Mouse (Mus musculus) myocyte (in vitro differentiated cells): ENCODE results near the gene Syn3.
A peak's percentile ranks its signal among the peaks of the same experiment; 100 is the strongest.

Experiments
- CEBPB ChIP-seq: IDR thresholded peaks from 2 replicates; pipeline ENCODE4 v1.6.1; 2011; ENCODE audit warnings: mild to moderate bottlenecking, moderate library complexity; ENCODE audit not compliant: poor library complexity, insufficient read depth, severe bottlenecking
- E2F4 ChIP-seq: IDR thresholded peaks from one replicate; pipeline ENCODE4 v1.6.1; 2011; ENCODE audit warnings: mild to moderate bottlenecking, control low read depth, moderate library complexity; ENCODE audit not compliant: insufficient read depth
- MAX ChIP-seq: IDR thresholded peaks from one replicate; pipeline ENCODE4 v1.6.1; 2011; ENCODE audit warnings: low read depth, mild to moderate bottlenecking, control low read depth
- MYOD1 ChIP-seq, 3 experiments: IDR thresholded peaks; one replicate each; pipeline ENCODE4 v1.6.1; 2011; ENCODE audit warnings: control low read depth in 2 of 3, low read depth in 2 of 3, mild to moderate bottlenecking in 2 of 3, moderate library complexity in 1 of 3; ENCODE audit not compliant: insufficient read length in 2 of 3, control insufficient read depth in 1 of 3
- MYOG ChIP-seq, 3 experiments: IDR thresholded peaks; one replicate each; pipeline ENCODE4 v1.6.1; 2011; ENCODE audit warnings: control low read depth in 2 of 3, low read depth in 2 of 3, mild to moderate bottlenecking in 2 of 3; ENCODE audit not compliant: insufficient read length in 2 of 3, control insufficient read depth in 1 of 3, insufficient read depth in 1 of 3
- POLR2A ChIP-seq: IDR thresholded peaks from one replicate; pipeline ENCODE4 v1.6.1; 2011; ENCODE audit warnings: low read depth, mild to moderate bottlenecking, control low read depth, moderate library complexity; ENCODE audit not compliant: insufficient read length
- POLR2AphosphoS2 ChIP-seq: IDR thresholded peaks from one replicate; pipeline ENCODE4 v1.6.1; 2011; ENCODE audit warnings: low read depth, control low read depth; ENCODE audit not compliant: insufficient read length
- REST ChIP-seq: IDR thresholded peaks from one replicate; pipeline ENCODE4 v1.6.1; 2011; ENCODE audit warnings: mild to moderate bottlenecking, control low read depth, moderate library complexity; ENCODE audit not compliant: insufficient read depth, insufficient read length
- SRF ChIP-seq: IDR thresholded peaks from one replicate; pipeline ENCODE4 v1.6.1; 2011; ENCODE audit warnings: low read depth; ENCODE audit not compliant: control insufficient read depth, insufficient read length
- TCF12 ChIP-seq: IDR thresholded peaks from one replicate; pipeline ENCODE4 v1.6.1; 2011; ENCODE audit warnings: mild to moderate bottlenecking, control low read depth; ENCODE audit not compliant: poor library complexity, insufficient read depth, severe bottlenecking
- USF1 ChIP-seq: IDR thresholded peaks from one replicate; pipeline ENCODE4 v1.6.1; 2011; ENCODE audit warnings: low read depth, mild to moderate bottlenecking, control low read depth, moderate library complexity

DNA sequence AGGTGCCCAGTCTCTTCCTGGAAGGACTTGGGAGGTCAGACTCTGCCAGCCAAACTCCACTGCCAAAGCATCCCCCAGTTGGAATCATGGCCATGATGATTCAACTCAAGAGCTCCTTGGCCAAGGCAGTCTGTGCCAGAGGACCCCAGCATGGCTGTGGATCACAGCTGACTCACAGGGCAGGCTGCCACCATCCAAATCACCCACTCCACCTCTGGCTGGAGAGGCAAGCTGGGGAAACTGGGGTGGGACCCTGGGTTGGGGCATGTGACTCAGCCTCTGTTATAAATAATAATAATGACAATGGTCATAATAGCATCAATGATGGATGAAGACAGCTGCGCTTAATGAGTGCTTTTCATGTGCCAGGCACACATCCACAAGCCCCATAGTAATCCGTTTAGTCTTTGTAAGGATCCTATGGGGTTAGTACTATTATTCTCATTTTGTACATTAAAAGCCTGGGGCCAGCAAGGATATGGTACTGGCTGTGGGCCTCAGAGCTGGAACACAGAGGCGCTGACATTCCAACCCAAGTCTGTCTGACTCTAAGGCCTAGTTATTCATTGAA, 398.3 kb downstream of the Syn3 start:
- TF ChIP-seq MAX (no peak), REST (no peak), E2F4 (no peak), POLR2A (no peak), USF1 (peak; percentile 86), MYOG (IDR thresholded peaks at IDR 0.05; ENCODE audit: control insufficient read depth in 1 of 3, insufficient read depth in 1 of 3, insufficient read length in 2 of 3, low read depth in 2 of 3) (peak in 2 of 3 experiments; percentile 10 to 70), POLR2AphosphoS2 (no peak), MYOD1 (IDR thresholded peaks at IDR 0.05; ENCODE audit: control insufficient read depth in 1 of 3, insufficient read length in 2 of 3, low read depth in 2 of 3) (peak; percentile 58 to 79 (median 67)), CEBPB (0 out of 2 replicates have a peak, but pooled peaks have one; percentile 9), SRF (no peak), TCF12 (peak; percentile 59)
